Mouse (Mus musculus): ENCODE measurements at regions not wholly inside any gene's neighbourhood (a gene's known extent, or its start where the extent isn't known, plus 50 kb on each side); places are given as distances from the start of the nearest gene placed in this dataset.

DNA sequence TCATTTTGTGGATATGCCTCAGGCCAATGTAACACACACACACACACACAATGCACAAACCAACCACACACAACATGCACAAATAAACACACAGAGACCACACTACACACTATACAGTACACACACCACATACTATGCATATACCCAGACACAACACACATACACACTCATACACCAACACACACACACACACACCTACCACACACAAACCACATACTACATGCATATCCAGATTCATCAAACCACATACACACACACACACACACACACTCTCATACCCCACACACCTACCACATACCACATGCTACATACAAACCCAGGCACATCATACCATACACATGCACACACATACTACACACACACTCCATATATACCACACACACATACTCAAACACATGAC, 237.0 kb upstream of the Lyplal1 start:
- TF ChIP-seq GATA1 (IDR thresholded peaks at IDR 0.05; ENCODE audit: borderline replicate concordance, low read length) (no peak), FLI1 (IDR thresholded peaks at IDR 0.05; ENCODE audit: low read length) (no peak)

All from megakaryocyte, embryonic 14.5 days (primary cell).